Mouse (Mus musculus) neural tube, embryonic 14.5 days (tissue): ENCODE measurements at regions not wholly inside any gene's neighbourhood (a gene's known extent, or its start where the extent isn't known, plus 50 kb on each side); places are given as distances from the start of the nearest gene placed in this dataset.

Experiments used
- ATAC-seq: fragments of 200-750 bp; cut with Nextera tagmentation; 2 replicates; pipeline ENCODE4 v1.8.0; 2017; ENCODE audit warnings: low read depth, mild to moderate bottlenecking, moderate TSS enrichment, moderate library complexity
- H3K27ac ChIP-seq: fragments of 300-500 bp; sonication (generic); 2 replicates; pipeline ENCODE4 v1.5.1; 2014; ENCODE audit warnings: low read depth, mild to moderate bottlenecking, control low read depth, low read length, moderate library complexity, mixed read lengths
- H3K27me3 ChIP-seq: fragments of 300-500 bp; sonication (generic); 2 replicates; pipeline ENCODE4 v1.6.1; 2014; ENCODE audit warnings: low read length; ENCODE audit not compliant: control insufficient read depth, insufficient read depth
- H3K36me3 ChIP-seq: fragments of 300-500 bp; sonication (generic); 2 replicates; pipeline ENCODE4 v1.6.1; 2014; ENCODE audit warnings: low read length, mixed read lengths; ENCODE audit not compliant: control insufficient read depth, insufficient read depth
- H3K4me1 ChIP-seq: fragments of 300-500 bp; sonication (generic); 2 replicates; pipeline ENCODE4 v1.6.1; 2014; ENCODE audit warnings: low read length; ENCODE audit not compliant: control insufficient read depth, insufficient read depth
- H3K4me2 ChIP-seq: fragments of 300-500 bp; sonication (generic); 2 replicates; pipeline ENCODE4 v1.6.1; 2014; ENCODE audit warnings: mild to moderate bottlenecking, low read depth, low read length, control low read depth
- H3K4me3 ChIP-seq: fragments of 300-500 bp; sonication (generic); 2 replicates; pipeline ENCODE4 v1.5.1; 2014; ENCODE audit warnings: low read depth, low read length, control low read depth, mixed read lengths
- H3K9ac ChIP-seq: fragments of 300-500 bp; sonication (generic); replicated peaks from 2 replicates; pipeline ENCODE4 v1.6.1; 2014; ENCODE audit warnings: low read depth, mild to moderate bottlenecking, control low read depth, low read length, mixed read lengths
- H3K9me3 ChIP-seq: fragments of 300-500 bp; sonication (generic); 2 replicates; pipeline ENCODE4 v1.6.1; 2016; ENCODE audit warnings: low read length; ENCODE audit not compliant: control insufficient read depth
- WGBS: fragments of 180-500 bp; shearing (Covaris S2); extraction: QIAGEN DNeasy Blood & Tissue Kit; methylation state at CpG from one replicate; pipeline ENCODE4 v1.1.7; 2014; 5-methylcytosine and 5-hydroxymethylcytosine counted together

- Histone ChIP-seq H3K27ac (0 out of 2 replicates have a peak overlapping the region, but pooled peaks have one; percentile 57), H3K4me3 (no peak overlapping the region), H3K4me1 (no peaks in the 10 kb centered on the region), H3K9me3 (no peaks in the 10 kb centered on the region), H3K27me3 (no peaks in the 10 kb centered on the region), H3K4me2 (no peak overlapping the region), H3K9ac (no peak overlapping the region), H3K36me3 (no peaks in the 10 kb centered on the region)
- WGBS: 9% methylated on average over 2 of the region's 2 CpGs
- no peak for ATAC-seq
These were observed 134.4 kb downstream of the Tmem161b start for GRCm38 (mm10) chr13:84356455-84356854.

GRCm38 (mm10) chr13:84360536-84360935, 138.4 kb downstream of the Tmem161b start:
- Histone ChIP-seq H3K27ac (no peak overlapping the region), H3K36me3 (no peaks in the 10 kb centered on the region), H3K9me3 (no peaks in the 10 kb centered on the region), H3K27me3 (no peaks in the 10 kb centered on the region), H3K4me3 (no peak overlapping the region), H3K9ac (no peak overlapping the region), H3K4me2 (no peak overlapping the region), H3K4me1 (no peaks in the 10 kb centered on the region)
- 93% methylated on average over 2 of the region's 2 CpGs for WGBS
- no peak for ATAC-seq

- Histone ChIP-seq H3K4me3 (no peak overlapping the region), H3K27me3 (no peaks in the 10 kb centered on the region), H3K9me3 (no peaks in the 10 kb centered on the region), H3K4me2 (no peak overlapping the region), H3K27ac (no peak overlapping the region), H3K4me1 (no peaks in the 10 kb centered on the region), H3K36me3 (no peaks in the 10 kb centered on the region), H3K9ac (no peak overlapping the region)
- no peak for ATAC-seq
- WGBS: 89% methylated on average over 4 of the region's 4 CpGs
These were observed 142.0 kb downstream of the Tmem161b start for GRCm38 (mm10) chr13:84364069-84364468.

- H3K4me3 ChIP-seq: no peak overlapping the region
- H3K9me3 ChIP-seq: no peaks in the 10 kb centered on the region
- no peak overlapping the region for H3K4me2 ChIP-seq
- no peaks in the 10 kb centered on the region for H3K36me3 ChIP-seq
- no peak overlapping the region for H3K9ac ChIP-seq
- H3K27ac ChIP-seq: no peak overlapping the region
- no peaks in the 10 kb centered on the region for H3K27me3 ChIP-seq
- no peak for ATAC-seq
- no peaks in the 10 kb centered on the region for H3K4me1 ChIP-seq
These were observed 143.4 kb downstream of the Tmem161b start for GRCm38 (mm10) chr13:84365503-84365902.

- H3K36me3 ChIP-seq: no peaks in the 10 kb centered on the region
- H3K4me2 ChIP-seq: no peak overlapping the region
- H3K9me3 ChIP-seq: no peaks in the 10 kb centered on the region
- no peak overlapping the region for H3K4me3 ChIP-seq
- no peaks in the 10 kb centered on the region for H3K27me3 ChIP-seq
- no peak for ATAC-seq
- no peaks in the 10 kb centered on the region for H3K4me1 ChIP-seq
- no peak overlapping the region for H3K9ac ChIP-seq
- H3K27ac ChIP-seq: no peak overlapping the region
These were observed 143.9 kb downstream of the Tmem161b start for GRCm38 (mm10) chr13:84366017-84366416.

GRCm38 (mm10) chr13:84366839-84367238, 144.7 kb downstream of the Tmem161b start:
- Histone ChIP-seq H3K4me1 (no peaks in the 10 kb centered on the region), H3K4me2 (no peak overlapping the region), H3K27ac (no peak overlapping the region), H3K9ac (no peak overlapping the region), H3K4me3 (no peak overlapping the region), H3K9me3 (no peaks in the 10 kb centered on the region), H3K36me3 (no peaks in the 10 kb centered on the region), H3K27me3 (no peaks in the 10 kb centered on the region)
- WGBS: 93% methylated on average over 1 of the region's 1 CpGs
- ATAC-seq: no peak

- 90% methylated on average over 2 of the region's 2 CpGs for whole genome bisulfite sequencing
- H3K36me3 ChIP-seq: no peaks in the 10 kb centered on the region
- H3K27me3 ChIP-seq: no peaks in the 10 kb centered on the region
- H3K4me1 ChIP-seq: no peaks in the 10 kb centered on the region
- no peak overlapping the region for H3K4me2 ChIP-seq
- H3K27ac ChIP-seq: no peak overlapping the region
- no peaks in the 10 kb centered on the region for H3K9me3 ChIP-seq
- no peak overlapping the region for H3K4me3 ChIP-seq
- ATAC-seq: no peak
- no peak overlapping the region for H3K9ac ChIP-seq
These were observed 146.1 kb downstream of the Tmem161b start for GRCm38 (mm10) chr13:84368225-84368624.

DNA sequence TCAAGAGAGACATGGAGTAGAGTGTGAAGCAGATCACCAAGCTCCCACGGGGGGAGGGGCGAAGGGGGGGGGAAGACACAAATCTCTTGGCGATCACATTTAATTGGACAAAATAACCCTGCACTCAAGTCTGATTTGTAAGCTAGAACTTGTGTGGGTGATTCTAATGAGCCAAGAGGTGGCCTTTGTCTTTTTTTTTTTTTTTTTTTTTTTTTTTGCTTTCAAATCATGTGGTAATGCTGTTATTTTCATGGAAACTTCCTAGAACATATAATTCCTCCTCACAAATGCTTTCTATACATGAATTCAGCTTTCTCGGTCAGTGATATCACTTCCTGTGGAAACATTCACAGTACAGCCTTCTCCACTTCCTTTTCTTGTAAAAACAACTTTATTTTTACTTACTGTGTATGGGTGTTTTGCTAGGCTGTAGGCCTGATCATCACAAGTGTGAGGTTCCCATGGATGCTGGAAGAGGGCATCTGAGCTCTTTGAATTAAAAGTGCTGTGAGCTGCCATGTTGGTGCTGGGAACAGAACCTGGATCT, 152.7 kb downstream of the Tmem161b start:
- no peak for ATAC-seq
- 87% methylated on average over 4 of the region's 4 CpGs for WGBS
- no peak overlapping the region for H3K4me2 ChIP-seq
- H3K4me1 ChIP-seq: no peaks in the 10 kb centered on the region
- no peak overlapping the region for H3K4me3 ChIP-seq
- H3K27me3 ChIP-seq: no peaks in the 10 kb centered on the region
- no peaks in the 10 kb centered on the region for H3K9me3 ChIP-seq
- no peak overlapping the region for H3K9ac ChIP-seq
- no peak overlapping the region for H3K27ac ChIP-seq
- H3K36me3 ChIP-seq: no peaks in the 10 kb centered on the region

GRCm38 (mm10) chr13:84375941-84376340, 153.8 kb downstream of the Tmem161b start:
- Histone ChIP-seq H3K9ac (no peak overlapping the region), H3K27ac (no peak overlapping the region), H3K36me3 (no peaks in the 10 kb centered on the region), H3K4me1 (no peaks in the 10 kb centered on the region), H3K27me3 (no peaks in the 10 kb centered on the region), H3K4me2 (no peak overlapping the region), H3K9me3 (no peaks in the 10 kb centered on the region), H3K4me3 (no peak overlapping the region)
- WGBS: 92% methylated on average over 4 of the region's 4 CpGs
- no peak for ATAC-seq
